Mouse (Mus musculus) retina, adult 2 months (tissue): ENCODE results near the gene Reln.
A peak's percentile ranks its signal among the peaks of the same experiment; 100 is the strongest.

Experiments used
- DNase-seq: peaks from one replicate; pipeline ENCODE4 v3.0.0-alpha.2; 2012; ENCODE audit warnings: low read depth, low spot score

Gene Reln

GRCm38 (mm10) chr5:22307853-22308252 lies 36.6 kb downstream of the Reln start:
- no peak for DNase-seq

- no peak for DNase-seq
Observed at GRCm38 (mm10) chr5:22307072-22307471, 37.4 kb downstream of the Reln start.

GRCm38 (mm10) chr5:22303709-22304108 lies 40.8 kb downstream of the Reln start:
- no peak for DNase-seq

GRCm38 (mm10) chr5:22302309-22302708 lies 42.2 kb downstream of the Reln start:
- DNase-seq, result no peak

GRCm38 (mm10) chr5:22300788-22301187 lies 43.7 kb downstream of the Reln start:
- no peak for DNase-seq

- no peak for DNase-seq
Observed at GRCm38 (mm10) chr5:22300046-22300445, 44.5 kb downstream of the Reln start.

GRCm38 (mm10) chr5:22295161-22295560 lies 49.3 kb downstream of the Reln start:
- no peak for DNase-seq

GRCm38 (mm10) chr5:22291409-22291808 lies 53.1 kb downstream of the Reln start:
- DNase-seq, result no peak

GRCm38 (mm10) chr5:22285396-22285795 lies 59.1 kb downstream of the Reln start:
- DNase-seq, result peak; percentile 18

GRCm38 (mm10) chr5:22282141-22282665 lies 62.3 kb downstream of the Reln start:
- DNase-seq, result no peak

GRCm38 (mm10) chr5:22280534-22281164 lies 63.9 kb downstream of the Reln start:
- no peak for DNase-seq

GRCm38 (mm10) chr5:22279201-22279600 lies 65.3 kb downstream of the Reln start:
- no peak for DNase-seq

GRCm38 (mm10) chr5:22274134-22274533 lies 70.4 kb downstream of the Reln start:
- no peak for DNase-seq

- DNase-seq, result no peak
Observed at GRCm38 (mm10) chr5:22266489-22267301, 77.8 kb downstream of the Reln start.

GRCm38 (mm10) chr5:22262351-22262765 lies 82.1 kb downstream of the Reln start:
- no peak for DNase-seq

- no peak for DNase-seq
Observed at GRCm38 (mm10) chr5:22255346-22255745, 89.2 kb downstream of the Reln start.

- no peak for DNase-seq
Observed at GRCm38 (mm10) chr5:22253910-22254309, 90.6 kb downstream of the Reln start.

- DNase-seq, result no peak
Observed at GRCm38 (mm10) chr5:22253318-22253717, 91.2 kb downstream of the Reln start.

- DNase-seq, result no peak
Observed at GRCm38 (mm10) chr5:22247850-22248249, 96.7 kb downstream of the Reln start.

- no peak for DNase-seq
Observed at GRCm38 (mm10) chr5:22245056-22245455, 99.4 kb downstream of the Reln start.

GRCm38 (mm10) chr5:22243538-22243937 lies 101.0 kb downstream of the Reln start:
- no peak for DNase-seq

GRCm38 (mm10) chr5:22241560-22241959 lies 102.9 kb downstream of the Reln start:
- DNase-seq, result no peak

- no peak for DNase-seq
Observed at GRCm38 (mm10) chr5:22236801-22237200, 107.7 kb downstream of the Reln start.
